Mouse (Mus musculus): ENCODE measurements around the gene Lrrc3c.

Lrrc3c gene

DNA sequence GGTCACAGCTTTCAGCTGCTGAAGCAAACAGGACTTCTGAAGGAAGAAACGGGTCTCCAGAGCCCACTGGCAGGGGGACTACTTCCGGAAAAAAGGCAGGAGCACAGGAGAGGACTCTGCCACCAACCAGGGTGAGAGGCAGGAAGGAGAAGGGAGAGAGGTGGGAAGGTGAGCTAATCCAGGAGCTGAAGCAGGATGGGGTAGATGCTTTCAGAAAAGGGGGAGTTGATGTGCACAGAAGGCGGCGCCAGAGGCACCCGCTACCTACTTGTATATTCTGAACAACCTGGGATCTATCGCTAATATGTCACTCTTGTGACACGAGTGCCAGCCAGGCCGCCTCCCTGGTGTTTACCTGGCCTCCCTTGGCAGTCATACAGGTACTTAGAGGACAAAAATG lies at the start of gene Lrrc3c:
Lrrc3c (plus strand) TSS at position 301 of the 400 bp plus-strand sequence.
- DNase-seq (ENCODE audit: low spot score), result no peak

DNA sequence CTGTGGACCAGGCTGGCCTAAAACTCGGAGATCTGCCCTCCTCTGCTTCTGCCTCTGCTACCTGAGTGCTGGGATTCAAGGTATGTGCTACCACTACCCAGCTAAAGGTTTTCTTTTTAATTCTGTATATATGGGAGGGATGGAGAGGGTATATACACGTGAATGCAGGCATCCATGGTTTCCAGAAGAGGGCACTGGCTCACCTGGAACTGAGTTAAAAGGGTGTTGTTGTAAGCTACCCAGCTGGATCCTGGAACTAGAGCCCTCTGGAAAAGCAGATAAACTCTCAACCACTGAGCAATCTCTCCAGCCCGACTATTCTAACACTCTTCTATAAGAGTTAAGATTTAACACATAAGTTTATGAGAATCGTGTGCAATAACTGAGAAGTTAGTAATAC lies 48.7 kb upstream of the Lrrc3c start:
- no peak for DNase-seq (ENCODE audit: low spot score)

DNA sequence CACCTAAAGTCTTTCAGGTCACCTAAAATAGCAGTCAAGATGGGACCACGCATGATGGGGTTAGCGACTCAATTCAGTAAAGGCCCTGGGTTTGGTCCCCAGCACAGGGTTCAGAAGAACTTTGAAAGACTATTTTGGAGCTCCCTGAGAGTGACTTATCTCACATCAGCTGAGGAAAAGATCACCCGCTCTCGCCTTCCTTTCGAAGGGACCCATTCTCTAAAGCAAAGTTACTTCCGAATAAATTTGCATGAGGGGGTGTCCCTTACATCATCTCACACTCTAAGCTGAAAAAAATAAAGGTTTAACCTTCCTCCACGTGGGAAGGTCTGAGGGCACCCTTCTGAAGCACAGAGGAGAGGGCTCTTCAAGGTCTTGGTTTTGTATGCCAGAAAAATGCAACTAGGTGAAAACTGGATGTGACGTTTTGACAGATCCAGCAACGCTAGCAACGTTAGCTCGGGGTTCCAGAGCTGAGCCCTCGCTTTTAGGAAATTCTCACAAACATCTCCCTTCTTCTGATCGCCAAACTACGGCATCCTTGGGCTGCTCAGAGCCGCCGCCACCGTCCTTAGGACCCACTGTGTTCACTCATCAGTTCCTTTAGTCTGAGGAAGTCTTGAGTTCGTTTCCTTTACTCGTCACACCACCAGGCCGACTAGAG lies 47.6 kb upstream of the Lrrc3c start:
- no peak for DNase-seq (ENCODE audit: low spot score)

- DNase-seq (ENCODE audit: low spot score), result peak; percentile 91
These were observed 46.9 kb upstream of the Lrrc3c start, which contains the start of gene Zpbp2 for GRCm38 (mm10) chr11:98550975-98551828. Gene Zpbp2, plus strand, starts transcription at chr11:98551097.

GRCm38 (mm10) chr11:98553966-98554365 lies 44.1 kb upstream of the Lrrc3c start:
- no peak for DNase-seq (ENCODE audit: low spot score)

- DNase-seq (ENCODE audit: low spot score), result no peak
These were observed 42.9 kb upstream of the Lrrc3c start for GRCm38 (mm10) chr11:98555124-98555700.

DNA sequence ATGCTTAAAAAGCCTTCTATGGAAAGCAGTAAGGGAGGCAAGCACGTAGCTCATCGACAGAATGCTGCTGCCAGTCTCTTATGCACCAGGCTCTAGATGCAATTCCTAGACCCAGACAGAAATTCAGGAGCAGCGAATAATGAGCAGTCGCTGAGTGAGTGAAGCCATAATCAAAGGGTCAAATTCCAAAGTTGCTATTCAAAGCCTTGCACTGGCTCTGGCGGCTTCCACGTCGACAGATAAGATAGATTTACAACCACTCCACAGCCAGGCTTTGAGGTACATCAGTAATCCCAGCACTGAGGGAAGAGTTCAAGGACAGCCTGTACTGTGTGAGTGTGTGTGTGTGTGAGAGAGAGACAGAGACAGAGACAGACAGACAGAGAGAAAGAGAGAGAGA lies 37.1 kb upstream of the Lrrc3c start:
- DNase-seq (ENCODE audit: low spot score), result no peak

DNA sequence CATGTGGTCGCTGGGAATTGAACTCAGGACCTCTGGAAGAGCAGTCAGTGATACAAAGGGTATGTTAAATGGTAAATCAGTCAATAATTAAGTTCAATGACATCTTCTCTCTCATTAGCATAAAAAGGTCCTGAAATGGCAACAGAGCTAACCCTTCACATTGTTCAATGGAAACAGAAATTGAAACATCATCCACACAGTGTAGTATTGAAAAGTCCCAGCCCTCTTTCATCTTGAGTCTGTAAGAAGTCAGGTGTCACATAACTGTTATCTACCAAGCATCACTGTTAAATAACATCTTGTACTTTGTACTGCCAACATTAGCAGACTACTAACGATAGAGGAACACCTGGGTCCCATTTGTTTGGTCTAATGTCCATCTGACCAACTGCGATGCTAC lies 35.1 kb upstream of the Lrrc3c start:
- no peak for DNase-seq (ENCODE audit: low spot score)

- no peak for DNase-seq (ENCODE audit: low spot score)
These were observed 34.1 kb upstream of the Lrrc3c start for GRCm38 (mm10) chr11:98563921-98564414.

DNA sequence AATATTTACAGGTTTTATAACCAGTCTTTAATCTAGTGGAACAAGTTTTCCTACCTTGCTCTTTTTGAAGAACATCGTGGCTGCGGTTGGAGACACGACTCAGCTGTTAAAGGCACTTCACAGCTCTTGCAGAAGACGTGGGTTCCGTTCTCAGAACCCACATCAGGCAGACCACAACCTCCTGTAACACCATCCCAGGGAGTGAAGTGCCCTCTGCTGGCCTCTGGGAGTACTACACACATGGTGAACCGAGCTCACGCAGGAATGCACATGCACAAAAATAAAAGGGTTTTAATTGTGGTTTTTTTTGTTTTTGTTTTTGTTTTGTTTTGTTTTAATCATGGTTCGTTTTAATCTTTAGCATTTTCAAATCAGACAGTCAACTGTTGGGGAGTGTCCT lies 29.8 kb upstream of the Lrrc3c start:
- DNase-seq (ENCODE audit: low spot score), result no peak

DNA sequence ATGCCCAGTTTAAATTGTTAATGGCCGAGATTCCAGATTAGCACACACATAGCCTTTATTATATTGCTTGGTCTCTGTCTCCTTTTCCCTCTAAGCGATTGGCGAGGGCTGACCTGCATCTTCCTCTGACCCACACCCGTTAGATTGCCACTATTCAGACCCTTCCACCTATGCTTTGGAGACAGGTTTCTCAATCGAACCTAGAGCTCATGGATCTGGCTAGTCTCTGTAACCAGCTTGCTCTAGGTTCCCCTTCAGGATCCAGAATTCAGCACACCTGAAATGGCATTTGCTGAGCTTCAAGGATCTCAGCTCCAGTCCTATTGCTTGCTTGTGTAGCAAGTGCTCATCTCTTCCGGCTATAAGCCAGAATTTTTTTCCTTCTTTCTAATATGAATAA lies 28.6 kb upstream of the Lrrc3c start:
- no peak for DNase-seq (ENCODE audit: low spot score)

- no peak for DNase-seq (ENCODE audit: low spot score)
These were observed 20.3 kb upstream of the Lrrc3c start for GRCm38 (mm10) chr11:98577776-98578175.

- DNase-seq (ENCODE audit: low spot score), result no peak
These were observed 17.6 kb upstream of the Lrrc3c start for GRCm38 (mm10) chr11:98580301-98581121.

DNA sequence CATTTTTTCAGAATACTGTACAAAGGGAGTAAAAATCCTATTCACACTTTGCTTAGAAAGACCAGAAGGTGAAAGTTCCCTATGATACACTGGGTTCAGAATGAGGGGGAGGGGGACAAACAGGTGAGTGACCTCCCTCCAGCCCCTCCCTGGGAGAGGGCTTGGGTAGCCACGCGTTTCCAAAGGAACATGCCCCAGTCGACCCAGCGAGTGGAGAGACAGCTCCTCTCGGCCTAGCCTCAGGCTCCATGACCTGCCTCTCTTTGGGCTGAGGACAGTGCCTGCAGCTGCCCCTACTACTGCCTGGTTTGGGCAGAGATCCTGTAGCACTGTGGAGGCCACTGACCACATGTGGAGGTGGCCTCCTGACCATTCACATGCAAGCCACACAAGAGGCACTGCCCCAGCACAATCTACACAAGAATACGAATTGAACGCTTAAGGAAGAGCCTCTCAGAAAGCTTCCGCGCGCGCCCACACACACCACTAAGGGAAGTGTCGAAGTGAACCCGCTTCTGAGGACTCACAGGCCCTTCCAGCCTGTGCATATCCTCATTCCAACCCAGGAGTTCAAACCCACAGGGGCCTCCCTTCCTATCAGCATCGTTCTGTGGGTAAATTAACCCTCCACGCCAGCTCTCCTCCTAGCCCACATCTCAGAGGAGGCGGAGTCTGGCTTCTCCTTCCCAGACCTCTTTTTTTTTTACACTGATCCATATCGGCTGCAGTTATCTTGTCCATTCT lies 16.6 kb upstream of the Lrrc3c start:
- DNase-seq (ENCODE audit: low spot score), result no peak

DNA sequence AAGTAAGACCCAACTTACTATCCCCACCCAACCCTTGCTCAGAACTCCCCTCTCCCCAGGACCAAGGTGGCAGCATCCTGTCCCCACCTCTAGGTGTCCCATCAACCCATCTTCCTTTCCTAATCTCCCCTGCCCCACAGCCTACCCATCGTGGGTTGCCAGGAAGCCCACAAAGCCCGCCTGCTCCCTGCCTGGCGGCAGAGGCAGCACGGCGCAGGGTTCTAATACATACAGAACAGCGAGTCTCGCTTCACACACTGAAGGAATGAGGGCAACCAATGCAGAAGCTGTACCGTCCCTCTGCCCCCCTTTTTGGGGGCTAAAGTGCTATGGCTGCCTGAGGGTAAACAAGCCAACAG lies 16.1 kb upstream of the Lrrc3c start:
- DNase-seq (ENCODE audit: low spot score), result no peak

DNA sequence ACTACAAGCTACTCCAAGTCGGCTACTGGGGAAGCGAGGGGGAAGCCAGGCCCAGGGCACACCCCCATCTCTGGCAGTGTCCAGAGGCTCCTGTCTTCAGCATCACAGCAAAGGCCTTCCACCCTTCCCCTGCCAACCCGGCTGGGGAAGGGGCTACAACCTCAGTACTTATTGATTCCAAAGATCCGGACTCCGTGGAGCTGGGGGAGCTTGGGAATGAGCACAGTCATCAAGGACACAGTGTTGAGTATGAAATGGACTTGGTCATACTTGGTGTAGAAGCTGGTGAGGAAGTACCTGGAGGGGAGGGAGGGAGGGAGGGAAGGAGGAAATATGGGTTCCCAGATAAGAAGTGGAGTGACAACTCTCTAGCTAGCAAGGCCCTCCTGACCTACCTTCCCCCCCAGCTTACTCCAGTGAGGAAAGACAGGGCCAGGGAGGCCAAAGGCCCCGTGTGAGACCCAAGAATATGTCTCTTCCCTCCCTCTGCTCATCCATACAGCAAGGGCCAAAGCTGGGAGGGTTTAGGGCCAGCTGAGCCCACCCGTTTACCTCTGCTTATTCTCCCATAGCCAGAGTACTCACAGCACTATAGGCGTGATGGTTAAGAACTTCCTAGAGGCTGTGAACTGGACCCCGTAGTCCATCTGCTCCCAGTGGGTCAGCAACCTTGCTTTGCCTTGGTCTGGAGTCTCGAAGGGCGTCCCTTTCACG lies 15.4 kb upstream of the Lrrc3c start:
- no peak for DNase-seq (ENCODE audit: low spot score)

GRCm38 (mm10) chr11:98583265-98583552 lies 14.9 kb upstream of the Lrrc3c start:
- no peak for DNase-seq (ENCODE audit: low spot score)

GRCm38 (mm10) chr11:98583571-98583970 lies 14.5 kb upstream of the Lrrc3c start:
- no peak for DNase-seq (ENCODE audit: low spot score)

DNA sequence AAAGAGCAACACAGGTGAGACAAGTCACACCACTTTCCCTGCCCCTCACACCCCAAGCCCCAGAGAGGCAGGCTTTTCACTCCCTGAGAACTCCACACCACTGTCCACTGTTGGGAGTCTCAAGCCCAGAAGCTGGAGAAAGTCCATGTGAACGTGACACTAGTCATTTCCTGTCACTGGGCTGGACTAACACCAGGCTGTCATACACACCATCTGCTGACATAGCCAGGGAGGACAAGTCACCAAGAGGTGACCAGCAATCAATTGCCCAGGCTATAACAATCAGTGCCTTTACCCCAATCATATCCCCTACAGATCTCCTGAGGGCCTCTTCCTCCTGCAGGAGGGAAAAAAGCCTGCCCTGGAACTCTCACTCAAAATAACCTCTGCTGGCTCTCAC lies 13.9 kb upstream of the Lrrc3c start:
- no peak for DNase-seq (ENCODE audit: low spot score)

GRCm38 (mm10) chr11:98584629-98585177 lies 13.4 kb upstream of the Lrrc3c start:
- DNase-seq (ENCODE audit: low spot score), result no peak
